Mouse (Mus musculus): ENCODE measurements at regions not wholly inside any gene's neighbourhood (a gene's known extent, or its start where the extent isn't known, plus 50 kb on each side); places are given as distances from the start of the nearest gene placed in this dataset.

GRCm38 (mm10) chr12:97983390-97983789 is 275.9 kb downstream of the Galc start:
- TF ChIP-seq POLR2A (IDR thresholded peaks at IDR 0.05; ENCODE audit: borderline replicate concordance, extremely low read depth, low read depth, low read length) (no peak), CTCF (IDR thresholded peaks at IDR 0.05; ENCODE audit: insufficient read depth, low read length) (no peak)

All from lung, adult 2 months (tissue).